Mouse (Mus musculus) gastrocnemius, adult 8-10 months (tissue): ENCODE data around the gene Pard3b. TPM values are rescaled to one million over a fixed set of nuclear protein-coding genes. Genes with fewer than 3 reads are reported as not detected.

Experiments used
- DNase-seq, 2 experiments: peaks; one replicate each; pipeline ENCODE4 v3.0.0; 2022; ENCODE audit warnings: low spot score in 2 of 2
- total RNA-seq, 4 experiments: library from RNA; stranded (reverse); gene quantifications; 2 replicates each; pipeline ENCODE4 v1.2.4; 2022

The Pard3b gene
- total RNA-seq, 4 experiments from 2014 or later: 4.6 to 6.6 (median 5.1) TPM

GRCm38 (mm10) chr1:62384241-62384640 lies 745.6 kb downstream of the Pard3b start:
- DNase-seq: no peak

GRCm38 (mm10) chr1:62388013-62388412 lies 749.4 kb downstream of the Pard3b start:
- DNase-seq: no peak

GRCm38 (mm10) chr1:62392863-62393262 lies 754.2 kb downstream of the Pard3b start:
- DNase-seq: no peak

- DNase-seq: no peak
Observed at GRCm38 (mm10) chr1:62394555-62394954, 755.9 kb downstream of the Pard3b start.

GRCm38 (mm10) chr1:62398261-62398660 lies 759.6 kb downstream of the Pard3b start:
- DNase-seq: no peak

GRCm38 (mm10) chr1:62398738-62399137 lies 760.1 kb downstream of the Pard3b start:
- no peak for DNase-seq

- DNase-seq: no peak
Observed at GRCm38 (mm10) chr1:62405061-62405460, 766.4 kb downstream of the Pard3b start.

- DNase-seq: no peak
Observed at GRCm38 (mm10) chr1:62411368-62411767, 772.7 kb downstream of the Pard3b start.

- DNase-seq: no peak
Observed at GRCm38 (mm10) chr1:62412019-62412418, 773.4 kb downstream of the Pard3b start.

- DNase-seq: no peak
Observed at GRCm38 (mm10) chr1:62412988-62413387, 774.4 kb downstream of the Pard3b start.

GRCm38 (mm10) chr1:62414521-62414920 lies 775.9 kb downstream of the Pard3b start:
- DNase-seq: no peak

- no peak for DNase-seq
Observed at GRCm38 (mm10) chr1:62416627-62417374, 778.2 kb downstream of the Pard3b start.

- no peak for DNase-seq
Observed at GRCm38 (mm10) chr1:62422896-62423650, 784.4 kb downstream of the Pard3b start.

GRCm38 (mm10) chr1:62425369-62425768 lies 786.7 kb downstream of the Pard3b start:
- no peak for DNase-seq

GRCm38 (mm10) chr1:62428736-62429135 lies 790.1 kb downstream of the Pard3b start:
- DNase-seq: no peak

GRCm38 (mm10) chr1:62429333-62430182 lies 790.9 kb downstream of the Pard3b start:
- DNase-seq: no peak

GRCm38 (mm10) chr1:62431054-62431453 lies 792.4 kb downstream of the Pard3b start:
- DNase-seq: no peak

- DNase-seq: no peak
Observed at GRCm38 (mm10) chr1:62433891-62434290, 795.3 kb downstream of the Pard3b start.

GRCm38 (mm10) chr1:62435844-62436243 lies 797.2 kb downstream of the Pard3b start:
- DNase-seq: no peak

GRCm38 (mm10) chr1:62436304-62436703 lies 797.7 kb downstream of the Pard3b start:
- no peak for DNase-seq

GRCm38 (mm10) chr1:62437493-62437892 lies 798.9 kb downstream of the Pard3b start:
- DNase-seq: no peak

- DNase-seq: no peak
Observed at GRCm38 (mm10) chr1:62444406-62444805, 805.8 kb downstream of the Pard3b start.
